Mouse (Mus musculus) liver, embryonic 11.5 days (tissue): Measurements from ENCODE around the gene Trdmt1. TPM values are rescaled to one million over a fixed set of nuclear protein-coding genes. Genes with fewer than 3 reads are reported as not detected.

Source experiments
- ATAC-seq: fragments of 200-750 bp; cut with Nextera tagmentation; replicated peaks from 2 replicates; pipeline ENCODE4 v1.8.0; 2017; ENCODE audit warnings: moderate number of reproducible peaks, mild to moderate bottlenecking, moderate TSS enrichment, moderate library complexity; ENCODE audit not compliant: low FRiP score
- DNase-seq: peaks from one replicate; pipeline ENCODE4 v3.0.0-alpha.2; 2017; ENCODE audit warnings: low spot score
- H3K27ac ChIP-seq: fragments of 300-500 bp; sonication (generic); 2 replicates; pipeline ENCODE4 v1.5.1; 2014; ENCODE audit warnings: mild to moderate bottlenecking, low read depth, low read length, control low read depth
- H3K27me3 ChIP-seq: fragments of 300-500 bp; sonication (generic); replicated peaks from 2 replicates; pipeline ENCODE4 v1.6.1; 2014; ENCODE audit warnings: low read length, mixed read lengths; ENCODE audit not compliant: control insufficient read depth, insufficient read depth
- H3K36me3 ChIP-seq: fragments of 300-500 bp; sonication (generic); 2 replicates; pipeline ENCODE4 v1.6.1; 2014; ENCODE audit warnings: mild to moderate bottlenecking, low read length, moderate library complexity, mixed read lengths; ENCODE audit not compliant: control insufficient read depth, insufficient read depth
- H3K4me1 ChIP-seq: fragments of 300-500 bp; sonication (generic); replicated peaks from 2 replicates; pipeline ENCODE4 v1.6.1; 2014; ENCODE audit warnings: low read length, mixed read lengths; ENCODE audit not compliant: control insufficient read depth, insufficient read depth
- H3K4me2 ChIP-seq: fragments of 300-500 bp; sonication (generic); 2 replicates; pipeline ENCODE4 v1.6.1; 2014; ENCODE audit warnings: mild to moderate bottlenecking, control low read depth, moderate library complexity
- H3K4me3 ChIP-seq: fragments of 300-500 bp; sonication (generic); 2 replicates; pipeline ENCODE4 v1.5.1; 2014; ENCODE audit warnings: low read depth, low read length, control low read depth
- H3K9ac ChIP-seq: fragments of 300-500 bp; sonication (generic); 2 replicates; pipeline ENCODE4 v1.6.1; 2014; ENCODE audit warnings: low read depth, low read length, control low read depth
- H3K9me3 ChIP-seq: fragments of 300-500 bp; sonication (generic); 2 replicates; pipeline ENCODE4 v1.6.1; 2016; ENCODE audit warnings: low read length, inconsistent platforms, mixed read lengths; ENCODE audit not compliant: control insufficient read depth
- WGBS: fragments of 180-500 bp; shearing (Covaris S2); extraction: QIAGEN DNeasy Blood & Tissue Kit; methylation state at CpG from one replicate; pipeline ENCODE4 v1.1.7; 2014; 5-methylcytosine and 5-hydroxymethylcytosine counted together
- polyA plus RNA-seq: library from polyadenylated mRNA; unstranded; fragments of >200 nt; fragmentation: Nextera tagmentation; extraction: Ambion mirVana; gene quantifications from 2 replicates; pipeline ENCODE4 v1.2.1, GENCODE M21; 2014

The Trdmt1 gene
- polyA plus RNA-seq, 1 experiment from 2014 or later: 10.2 TPM

DNA sequence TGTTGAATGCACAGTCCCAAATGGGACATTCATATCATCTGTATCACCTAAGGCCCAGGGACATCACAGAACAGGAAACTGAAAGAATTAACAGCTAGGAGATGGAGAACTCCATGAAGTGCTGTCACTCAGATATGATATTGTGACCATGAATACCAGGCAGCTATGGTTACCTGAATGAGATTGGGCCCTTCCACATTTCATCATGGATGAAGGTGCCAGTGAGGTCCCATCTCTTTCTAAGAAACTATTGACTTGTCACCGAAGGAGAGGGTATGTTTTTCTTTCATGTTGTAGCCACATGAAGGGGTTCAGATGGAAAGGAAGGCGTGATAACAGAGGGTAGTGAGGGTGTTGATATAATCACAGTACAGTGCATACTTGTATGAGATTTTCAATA, 15.9 kb upstream of the Trdmt1 start:
- H3K9me3 ChIP-seq: no peaks in the 10 kb centered on the region
- H3K27ac ChIP-seq: no peak overlapping the region
- no peaks in the 10 kb centered on the region for H3K27me3 ChIP-seq
- H3K36me3 ChIP-seq: no peaks in the 10 kb centered on the region
- H3K4me2 ChIP-seq: no peak overlapping the region
- 79% methylated on average over 2 of the region's 2 CpGs for WGBS
- ATAC-seq (no peak), DNase-seq (no peak)
- no peaks in the 10 kb centered on the region for H3K4me1 ChIP-seq
- H3K4me3 ChIP-seq: no peak overlapping the region
- no peak overlapping the region for H3K9ac ChIP-seq

DNA sequence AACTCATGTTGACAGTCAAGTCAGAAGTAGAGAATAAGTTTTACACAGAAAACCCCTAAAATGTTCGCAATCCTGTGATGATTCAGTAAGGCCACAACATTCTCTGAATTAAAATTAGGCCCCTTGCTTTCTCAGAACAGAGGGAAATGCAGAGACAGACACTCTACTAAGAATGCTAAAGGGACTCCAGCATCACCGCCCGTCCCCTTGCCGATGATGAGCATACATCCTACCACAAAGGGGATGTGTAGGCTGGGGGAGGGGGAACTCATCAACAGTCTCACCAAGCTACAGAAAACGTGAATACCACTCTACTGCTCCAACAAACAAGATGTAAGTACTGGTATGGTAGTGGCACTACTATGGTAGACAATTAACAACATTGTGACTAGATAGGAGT, 15.3 kb upstream of the Trdmt1 start:
- H3K9me3 ChIP-seq: no peaks in the 10 kb centered on the region
- DNase-seq (no peak), ATAC-seq (no peak)
- no peak overlapping the region for H3K9ac ChIP-seq
- no peaks in the 10 kb centered on the region for H3K4me1 ChIP-seq
- no peak overlapping the region for H3K4me2 ChIP-seq
- no peak overlapping the region for H3K4me3 ChIP-seq
- H3K27ac ChIP-seq: no peak overlapping the region
- WGBS: 74% methylated on average over 5 of the region's 5 CpGs
- no peaks in the 10 kb centered on the region for H3K27me3 ChIP-seq
- no peaks in the 10 kb centered on the region for H3K36me3 ChIP-seq

DNA sequence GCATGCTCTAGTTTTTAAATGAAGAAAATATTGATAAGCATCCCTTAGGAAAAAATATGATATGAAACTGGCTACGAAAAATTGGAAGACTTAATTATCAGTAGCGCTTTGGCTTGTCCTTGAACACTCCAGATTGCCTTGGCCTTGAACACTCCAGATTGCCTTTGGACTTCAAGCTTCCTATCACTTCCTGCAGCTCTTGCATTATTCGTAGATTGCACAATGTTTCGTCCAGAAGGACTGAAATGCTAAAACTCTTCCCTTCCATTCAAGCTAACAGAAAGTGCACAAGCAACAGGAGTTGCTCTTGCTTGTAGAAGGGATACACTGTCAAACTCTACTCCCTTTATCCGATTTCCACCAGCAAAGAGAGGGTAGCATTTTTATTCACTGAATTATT, 14.8 kb upstream of the Trdmt1 start:
- Histone ChIP-seq H3K36me3 (no peaks in the 10 kb centered on the region), H3K27ac (no peak overlapping the region), H3K9ac (no peak overlapping the region), H3K9me3 (no peaks in the 10 kb centered on the region), H3K4me1 (no peaks in the 10 kb centered on the region), H3K4me2 (no peak overlapping the region), H3K4me3 (no peak overlapping the region), H3K27me3 (no peaks in the 10 kb centered on the region)
- no peak for ATAC-seq
- 58% methylated on average over 5 of the region's 5 CpGs for WGBS
- no peak for DNase-seq

GRCm38 (mm10) chr2:13558607-13559262, 14.3 kb upstream of the Trdmt1 start:
- Histone ChIP-seq H3K27ac (no peak overlapping the region), H3K27me3 (no peaks in the 10 kb centered on the region), H3K36me3 (no peaks in the 10 kb centered on the region), H3K4me2 (no peak overlapping the region), H3K4me1 (no peaks in the 10 kb centered on the region; the same call in 1 of the 2 replicates), H3K9me3 (no peaks in the 10 kb centered on the region), H3K4me3 (no peak overlapping the region), H3K9ac (no peak overlapping the region)
- ATAC-seq (no peak; the same call in 1 of the 2 replicates), DNase-seq (no peak)
- 28% methylated on average over 5 of the region's 5 CpGs for WGBS

GRCm38 (mm10) chr2:13557145-13558030, 12.9 kb upstream of the Trdmt1 start:
- Histone ChIP-seq H3K27me3 (no peaks in the 10 kb centered on the region), H3K4me1 (no peaks in the 10 kb centered on the region; the same call in 1 of the 2 replicates), H3K4me3 (no peak overlapping the region), H3K4me2 (no peak overlapping the region), H3K9ac (no peak overlapping the region), H3K36me3 (no peaks in the 10 kb centered on the region), H3K9me3 (no peaks in the 10 kb centered on the region), H3K27ac (no peak overlapping the region)
- WGBS: 72% methylated on average over 9 of the region's 9 CpGs
- ATAC-seq (no peak), DNase-seq (no peak)

- no peak overlapping the region for H3K4me3 ChIP-seq
- no peaks in the 10 kb centered on the region for H3K27me3 ChIP-seq
- H3K9me3 ChIP-seq: no peaks in the 10 kb centered on the region
- ATAC-seq (no peak), DNase-seq (no peak)
- H3K36me3 ChIP-seq: no peaks in the 10 kb centered on the region
- H3K27ac ChIP-seq: no peak overlapping the region
- no peak overlapping the region for H3K4me2 ChIP-seq
- H3K9ac ChIP-seq: no peak overlapping the region
- H3K4me1 ChIP-seq: no peaks in the 10 kb centered on the region; the same call in 1 of the 2 replicates
Measured at GRCm38 (mm10) chr2:13556239-13556638, 11.8 kb upstream of the Trdmt1 start.

GRCm38 (mm10) chr2:13553966-13554365, 9.5 kb upstream of the Trdmt1 start:
- 47% methylated on average over 2 of the region's 2 CpGs for WGBS
- Histone ChIP-seq H3K4me3 (no peak overlapping the region), H3K36me3 (no peaks in the 10 kb centered on the region), H3K9me3 (no peaks in the 10 kb centered on the region), H3K27ac (no peak overlapping the region), H3K4me1 (no peaks in the 10 kb centered on the region; the same call in 1 of the 2 replicates), H3K4me2 (no peak overlapping the region), H3K27me3 (no peaks in the 10 kb centered on the region), H3K9ac (no peak overlapping the region)
- DNase-seq (no peak), ATAC-seq (no peak)

- Histone ChIP-seq H3K4me1 (peaks cover 6% of the 10 kb centered on the region; the same call in 1 of the 2 replicates), H3K9ac (no peak overlapping the region), H3K27me3 (no peaks in the 10 kb centered on the region), H3K4me3 (no peak overlapping the region), H3K36me3 (no peaks in the 10 kb centered on the region), H3K27ac (no peak overlapping the region), H3K4me2 (no peak overlapping the region), H3K9me3 (no peaks in the 10 kb centered on the region)
- no peak for ATAC-seq
- WGBS: 84% methylated on average over 3 of the region's 3 CpGs
- DNase-seq: no peak
Measured at GRCm38 (mm10) chr2:13548749-13549148, 4.3 kb upstream of the Trdmt1 start.
